Mouse (Mus musculus) right cerebral cortex, adult 2 months (tissue): ENCODE results near the gene Tmem53.

ENCODE experiments used
- DNase-seq, 2 experiments: peaks; one replicate each; pipeline ENCODE4 v3.0.0; 2021 to 2022; ENCODE audit warnings: low spot score in 2 of 2

The Tmem53 gene

DNA sequence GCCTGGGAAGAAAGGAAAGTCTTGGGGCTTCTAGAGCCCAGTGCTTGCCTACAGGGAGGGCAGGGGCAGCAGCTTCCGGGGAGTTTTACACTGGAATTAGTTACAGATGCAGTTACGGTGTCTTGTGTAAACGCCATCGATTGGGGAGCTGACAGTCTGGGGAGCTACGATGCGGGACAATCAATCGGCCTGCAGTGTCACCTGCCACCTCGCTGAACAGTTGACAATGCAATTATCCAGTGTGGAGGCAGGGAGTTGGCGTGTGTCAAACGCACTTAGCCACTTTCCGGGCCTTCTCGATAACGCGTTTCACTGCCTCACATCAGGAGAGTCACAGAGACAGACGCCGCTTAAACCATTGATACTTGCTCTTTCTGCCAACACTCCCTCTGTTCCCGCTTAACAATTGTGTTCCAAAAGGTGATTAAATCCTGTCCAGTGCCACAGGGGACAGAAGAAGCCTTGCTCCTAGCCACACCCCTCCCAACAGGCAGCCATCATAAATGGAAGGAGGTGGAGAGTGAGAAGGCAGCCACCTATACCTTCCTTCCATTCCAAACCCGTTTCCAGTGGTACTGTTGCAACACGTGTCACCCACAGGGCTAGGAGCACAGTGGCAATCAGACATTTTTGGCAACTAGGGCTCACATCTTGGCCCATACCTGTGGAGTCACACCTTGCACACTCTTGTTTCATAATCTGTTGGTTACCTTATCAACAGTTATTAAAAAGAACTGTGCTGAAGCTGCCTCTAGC lies 29.5 kb downstream of the Tmem53 start:
- DNase-seq, result no peak

DNA sequence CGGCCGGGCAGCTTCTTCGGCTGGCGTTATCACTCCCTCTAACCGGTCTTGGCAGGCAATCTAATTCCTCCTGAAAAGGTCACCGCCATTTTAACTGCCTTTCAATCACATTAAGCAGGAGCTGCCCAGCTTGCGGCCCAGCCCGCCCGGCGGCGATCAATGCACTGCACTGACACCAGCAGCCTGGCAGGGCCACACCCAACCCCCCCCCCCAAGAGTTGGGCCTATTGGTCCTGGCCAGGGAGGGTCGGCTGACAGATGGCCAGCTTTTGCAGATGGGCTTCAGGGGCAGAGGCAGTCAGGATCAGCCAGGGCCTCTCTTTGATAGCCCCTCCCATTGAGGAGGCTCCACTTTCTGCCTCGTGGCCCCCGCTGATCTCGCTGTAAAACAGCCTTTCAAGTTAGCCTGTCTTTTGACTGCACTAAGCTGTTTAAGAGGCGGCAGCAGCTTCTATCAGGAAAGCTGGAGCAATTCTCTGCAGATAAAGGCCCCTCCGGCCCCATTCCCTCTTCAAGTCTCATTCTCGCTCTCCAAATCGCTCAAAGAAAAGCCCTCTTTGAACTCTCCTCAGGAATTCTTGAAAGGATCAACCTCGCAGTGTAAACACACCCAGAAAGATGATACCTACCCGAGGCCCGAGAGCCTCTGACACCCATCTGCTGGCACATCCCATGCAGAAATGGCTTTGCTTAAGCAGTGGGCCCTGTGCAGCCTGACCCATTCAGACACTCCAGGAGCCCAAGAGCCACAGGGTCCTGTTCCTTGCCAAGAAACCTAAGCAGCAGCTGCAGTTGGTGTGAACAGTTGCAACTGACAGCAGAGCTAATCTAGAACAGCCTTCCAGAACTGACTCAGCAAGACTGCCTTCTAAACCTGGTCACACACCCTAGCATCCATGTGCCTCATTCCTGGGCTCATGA lies 31.8 kb downstream of the Tmem53 start:
- DNase-seq, result no peak

GRCm38 (mm10) chr4:117284363-117284762 lies 32.6 kb downstream of the Tmem53 start:
- DNase-seq, result no peak

DNA sequence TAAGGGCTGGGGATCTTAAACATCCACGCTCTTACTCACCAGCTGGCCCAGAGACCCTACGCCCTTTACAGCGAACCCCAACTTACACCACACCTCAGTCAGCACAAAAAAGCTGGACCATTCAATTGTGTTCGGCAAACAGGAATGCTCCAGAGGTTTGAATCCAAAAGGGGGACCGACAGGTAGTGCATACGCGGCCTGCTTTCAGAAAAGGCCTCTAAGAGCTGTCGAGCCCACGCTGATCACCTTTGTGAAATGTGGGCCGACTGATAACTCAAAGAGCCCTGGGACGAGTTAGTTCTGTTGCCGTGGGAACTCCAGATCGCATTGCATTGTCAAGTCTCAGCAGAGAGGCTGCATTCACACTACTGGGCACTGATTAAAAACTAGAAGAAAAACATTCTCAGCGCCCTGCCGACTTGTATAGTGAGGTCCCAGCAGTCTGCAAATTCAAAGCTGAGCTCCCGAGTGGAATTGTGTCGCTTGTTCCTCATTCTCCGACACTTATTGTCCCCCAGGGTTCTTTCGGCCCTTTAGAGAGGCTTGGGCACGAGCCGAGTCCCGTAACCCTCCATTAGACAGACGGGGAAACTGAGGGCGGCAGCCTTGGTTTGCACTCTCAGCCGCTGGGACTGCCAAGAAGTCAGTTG lies 36.7 kb downstream of the Tmem53 start:
- no peak for DNase-seq

- peak; percentile 64 to 72 for DNase-seq
Observed at GRCm38 (mm10) chr4:117288927-117289801, 37.4 kb downstream of the Tmem53 start.

GRCm38 (mm10) chr4:117291696-117292095 lies 39.9 kb downstream of the Tmem53 start:
- DNase-seq, result no peak

DNA sequence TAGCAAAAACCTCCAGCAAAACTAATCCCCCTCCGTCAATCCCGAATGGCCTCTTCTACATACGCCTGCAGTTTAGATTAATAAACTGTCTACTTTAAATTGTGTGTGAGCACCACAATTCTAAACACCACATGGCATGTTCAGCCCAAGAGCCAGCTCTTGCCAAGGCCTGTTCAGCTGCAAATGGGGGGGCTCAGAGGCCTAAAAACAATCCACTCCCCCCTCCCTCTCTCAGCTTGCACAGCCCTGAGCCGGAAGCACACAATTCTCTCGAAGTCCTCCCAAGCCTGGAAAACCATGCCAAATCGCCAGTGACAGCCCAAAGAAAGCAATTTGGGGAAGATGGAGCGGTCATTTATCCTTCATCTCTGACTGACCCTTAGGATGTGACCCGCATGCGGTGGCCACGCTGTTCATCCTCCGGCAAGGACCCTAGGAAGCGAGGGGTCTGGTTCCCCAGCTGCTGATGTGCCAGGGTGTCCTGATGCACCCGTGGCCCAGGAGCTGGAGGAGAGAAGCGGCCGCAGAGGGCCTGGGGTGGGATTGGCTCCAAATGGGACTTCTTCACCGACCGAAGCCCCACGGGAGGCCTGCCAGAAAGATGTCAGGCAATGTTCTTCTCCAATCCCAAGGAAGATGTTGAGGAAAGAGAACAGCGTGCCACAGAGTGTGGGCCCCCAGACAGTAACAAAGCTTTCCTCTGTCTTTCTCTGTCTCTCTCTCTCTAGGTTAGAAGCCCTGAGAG lies 45.3 kb downstream of the Tmem53 start:
- no peak for DNase-seq

DNA sequence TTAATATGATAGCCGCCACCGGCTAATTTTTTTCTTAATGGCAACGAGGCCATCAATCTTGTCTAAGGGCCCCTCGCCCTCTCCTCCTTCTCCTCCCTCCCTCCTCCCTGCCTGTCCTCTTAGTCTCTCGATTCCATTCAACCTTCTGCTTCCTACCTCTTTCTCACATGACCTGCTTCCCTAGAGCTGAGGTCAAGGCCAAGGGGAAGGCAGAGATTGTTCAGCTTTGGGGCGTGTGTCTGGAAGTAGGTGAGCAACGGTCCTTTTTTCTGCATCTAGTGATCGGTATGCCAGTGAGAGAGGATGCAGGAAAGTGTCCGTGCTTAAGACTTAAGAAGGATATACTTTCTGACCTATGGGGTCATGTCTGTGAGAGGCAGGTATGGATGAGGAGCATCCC lies 46.1 kb downstream of the Tmem53 start:
- DNase-seq, result no peak

GRCm38 (mm10) chr4:117299921-117300320 lies 48.2 kb downstream of the Tmem53 start:
- no peak for DNase-seq

DNA sequence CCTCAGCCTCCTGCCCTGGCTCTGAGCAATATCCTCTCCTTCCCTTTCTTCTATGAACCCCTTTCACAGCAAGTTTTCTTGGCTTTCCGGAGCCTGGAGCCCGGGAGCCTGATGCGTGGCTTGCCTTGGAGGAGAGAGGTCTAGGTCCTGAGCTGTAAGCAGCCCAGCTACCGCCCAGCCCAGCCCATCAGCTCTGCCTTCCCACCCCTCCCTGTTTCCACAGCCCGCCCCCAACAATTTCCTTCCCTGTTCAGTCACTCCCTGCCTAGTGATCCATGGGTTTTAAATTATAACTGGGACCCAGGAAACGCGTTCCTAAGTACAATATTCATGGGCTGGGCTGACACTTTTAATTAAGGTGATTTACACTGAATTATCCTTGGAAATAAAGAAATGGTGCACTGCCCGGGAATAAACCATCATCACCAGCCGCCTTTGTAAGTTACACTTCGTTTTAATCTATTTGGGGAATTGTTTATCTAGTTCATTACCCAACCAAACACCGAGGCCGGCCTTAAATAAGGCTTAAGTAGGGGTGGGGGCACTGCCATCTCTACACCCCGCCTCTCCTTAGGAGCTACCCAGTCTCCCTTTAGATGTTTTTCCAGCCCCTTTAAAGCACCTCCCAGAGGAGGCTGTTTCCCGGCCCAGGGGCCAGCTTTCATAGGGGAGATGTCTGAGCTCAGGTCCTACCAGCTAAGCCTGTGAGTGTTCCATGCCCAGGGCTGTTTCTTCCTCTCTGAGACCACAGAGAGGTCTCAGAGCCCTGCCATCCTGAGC lies 50.5 kb downstream of the Tmem53 start:
- DNase-seq, result no peak

- no peak for DNase-seq
Observed at GRCm38 (mm10) chr4:117303581-117304238, 52.0 kb downstream of the Tmem53 start.

DNA sequence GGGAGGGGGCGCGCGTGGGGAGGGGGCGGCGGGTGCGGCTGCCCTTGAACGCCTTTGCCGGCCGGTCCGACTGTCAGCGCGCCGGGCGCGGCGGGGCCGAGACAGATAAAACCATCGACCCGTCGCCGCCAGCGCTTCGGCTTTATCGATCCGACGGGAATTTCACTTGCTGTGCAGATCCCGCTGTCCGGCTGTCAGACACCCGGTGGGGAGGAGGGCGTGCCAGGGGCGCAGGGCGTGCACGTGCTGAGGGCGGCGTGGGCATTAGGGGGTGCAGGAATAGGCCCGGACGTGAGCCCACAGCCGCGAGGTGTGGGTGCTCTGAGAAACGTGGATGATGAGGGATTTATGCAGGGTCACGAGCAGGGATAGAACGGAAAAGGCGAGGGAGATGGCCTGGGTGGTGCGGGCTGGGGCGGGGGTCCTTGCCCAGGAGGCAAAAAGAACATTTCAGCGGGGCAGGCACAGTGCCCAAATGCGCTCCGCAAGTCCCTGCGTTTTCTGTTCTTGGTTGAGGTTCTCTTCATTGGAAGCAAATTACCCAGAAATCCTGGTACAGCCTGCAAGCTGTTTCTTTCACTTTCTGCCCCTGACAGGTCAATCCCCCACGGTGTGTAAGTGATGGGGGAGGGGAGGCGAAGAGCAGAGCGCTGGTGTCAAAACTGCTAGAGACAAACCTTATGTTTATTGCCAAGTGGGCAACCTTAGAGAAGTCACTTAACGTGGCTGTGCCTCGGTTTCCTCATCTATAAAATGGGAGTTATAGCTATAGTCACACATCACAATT lies 52.7 kb downstream of the Tmem53 start:
- no peak for DNase-seq

GRCm38 (mm10) chr4:117305461-117305860 lies 53.7 kb downstream of the Tmem53 start:
- no peak for DNase-seq

DNA sequence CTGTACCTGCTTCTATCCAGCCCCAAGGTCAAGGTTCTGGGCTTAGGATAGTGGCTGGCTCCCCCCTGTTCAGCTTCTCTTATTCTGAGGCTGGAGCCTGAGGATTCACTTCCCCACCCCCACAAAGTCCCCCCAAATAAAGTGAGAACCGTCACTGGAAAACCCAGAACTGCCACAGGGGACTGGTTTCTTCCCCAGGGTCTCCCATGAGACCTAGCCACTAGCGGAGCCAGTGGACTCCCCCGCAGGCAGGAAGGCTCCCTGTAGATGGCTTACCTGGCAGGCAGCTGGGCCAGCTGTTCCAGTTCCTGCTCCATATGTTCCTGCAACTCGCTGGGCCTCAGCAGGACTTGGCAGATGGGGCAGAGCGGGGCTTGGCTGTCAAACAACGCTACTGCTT lies 55.5 kb downstream of the Tmem53 start:
- DNase-seq, result no peak

DNA sequence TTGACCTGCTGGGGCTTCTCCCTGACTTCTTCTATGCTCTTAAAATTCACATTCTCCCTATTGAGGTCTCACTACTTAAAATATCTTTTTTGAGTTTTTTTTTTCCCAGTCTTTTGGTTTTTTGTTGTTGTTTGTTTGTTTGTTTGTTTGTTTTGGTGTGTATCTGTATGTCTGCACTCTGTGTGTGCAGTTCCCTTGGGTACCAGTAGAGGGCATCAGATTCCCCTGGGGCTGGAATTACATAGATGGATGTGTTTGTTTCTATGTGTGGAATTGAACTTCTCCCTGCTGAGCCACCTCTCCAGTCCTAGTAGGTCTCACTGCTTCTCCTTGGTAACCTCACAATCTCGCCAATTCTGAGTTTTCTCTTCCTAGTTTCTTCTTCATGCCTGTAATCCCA lies 57.7 kb downstream of the Tmem53 start:
- DNase-seq, result no peak

DNA sequence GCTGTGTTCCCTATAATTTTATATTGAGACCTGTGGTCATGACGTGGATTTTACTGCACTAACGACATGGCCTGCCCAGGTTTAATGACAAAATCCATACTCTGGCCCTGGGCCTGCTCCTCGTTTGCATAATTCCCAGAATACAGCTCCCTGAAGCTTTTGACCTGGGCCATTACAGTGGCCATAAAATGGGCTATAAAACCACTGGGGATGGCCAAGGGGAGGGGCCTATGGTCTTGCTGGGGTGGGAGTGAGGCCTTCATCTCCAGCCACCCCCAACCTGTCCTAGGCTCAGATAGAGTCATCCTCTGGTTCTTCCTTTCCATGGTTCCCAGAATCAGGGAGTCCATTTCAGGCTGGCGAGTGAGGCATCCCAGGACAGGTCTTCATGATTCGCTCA lies 60.1 kb downstream of the Tmem53 start:
- no peak for DNase-seq

DNA sequence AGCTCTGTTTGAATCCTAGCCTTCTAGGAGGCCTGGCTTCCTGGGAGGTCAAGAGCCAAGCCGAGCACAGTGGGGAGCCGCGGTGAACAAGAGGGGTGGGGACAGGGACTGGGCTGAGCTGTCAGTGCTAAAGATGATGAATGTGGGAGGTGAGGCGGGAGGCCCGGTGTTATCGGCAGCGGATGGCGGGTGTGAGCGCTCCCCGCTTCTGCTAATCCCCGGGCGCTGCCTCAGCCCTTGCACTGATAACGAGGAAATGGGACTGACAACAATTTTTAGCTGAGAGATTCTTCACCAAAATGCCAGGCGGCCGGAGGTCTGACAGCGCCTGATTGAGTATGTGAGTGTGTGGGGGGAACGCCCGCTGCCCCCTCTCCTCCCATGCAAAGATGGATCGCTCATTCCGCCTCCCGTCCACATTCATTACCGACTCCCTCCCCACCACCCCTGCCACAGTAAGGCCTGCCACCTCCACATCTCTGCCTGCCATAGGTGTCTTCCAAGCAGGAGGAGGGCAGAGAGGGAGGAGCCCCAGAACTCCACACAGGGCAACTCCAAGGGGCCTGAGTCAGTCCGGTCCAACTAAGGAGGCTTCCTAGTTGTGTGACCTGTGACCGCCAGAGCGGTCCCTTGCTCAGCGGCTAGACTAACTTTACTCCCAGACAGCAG lies 60.8 kb downstream of the Tmem53 start:
- no peak for DNase-seq

GRCm38 (mm10) chr4:117313085-117313424 lies 61.3 kb downstream of the Tmem53 start:
- no peak for DNase-seq
